Mouse (Mus musculus) liver, adult 2 months (tissue): Measurements from ENCODE around the gene Saxo1.

Experiments used
- CTCF ChIP-seq: fragments of 200-500 bp; IDR thresholded peaks from 2 replicates; pipeline ENCODE4 v1.5.1; 2011; ENCODE audit warnings: low read depth, low read length, control low read depth
- POLR2A ChIP-seq: fragments of 200-500 bp; IDR thresholded peaks from 2 replicates; pipeline ENCODE4 v1.6.1; 2011; ENCODE audit warnings: low read length, control low read depth; ENCODE audit not compliant: insufficient read depth; ENCODE audit errors: extremely low read depth

GRCm38 (mm10) chr4:86426549-86426948 lies 131.6 kb downstream of the Saxo1 start:
- TF ChIP-seq CTCF (no peak), POLR2A (no peak)
